Mouse (Mus musculus): ENCODE results near the gene Acyp2.

DNA sequence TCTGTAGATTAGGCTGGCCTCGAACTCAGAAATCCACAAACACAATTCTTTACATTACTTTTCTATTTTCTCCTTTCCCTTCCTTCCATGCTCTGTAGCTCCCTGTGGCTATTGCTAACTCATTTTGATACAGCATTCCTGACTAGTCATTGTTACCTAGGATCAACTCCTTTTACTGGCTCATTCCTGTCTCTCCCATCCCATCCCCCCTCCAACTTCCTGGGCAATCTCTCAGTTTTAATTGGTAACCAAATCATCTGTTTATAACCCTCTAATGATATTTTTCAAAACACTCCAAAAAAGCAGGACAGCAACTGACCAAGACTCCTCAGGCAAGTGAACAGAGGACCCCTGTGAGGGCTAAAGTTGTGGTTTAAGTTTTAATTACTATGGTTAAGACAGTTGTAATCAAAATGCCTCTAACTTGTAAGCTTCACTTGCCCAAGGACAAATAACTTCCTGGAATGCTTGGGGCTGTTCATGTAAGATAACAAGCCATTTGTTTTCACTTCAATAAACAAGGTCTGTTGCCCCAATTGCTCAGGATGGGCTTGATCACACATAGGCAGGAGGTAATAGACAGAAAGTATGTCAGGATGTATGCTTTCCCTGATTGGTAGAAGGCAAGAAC lies 35.4 kb downstream of the Acyp2 start:
- TF ChIP-seq POLR2A (IDR thresholded peaks at IDR 0.05; ENCODE audit: low read depth, low read length) (no peak), CTCF (IDR thresholded peaks at IDR 0.05; ENCODE audit: borderline replicate concordance, insufficient read depth, low read length) (no peak)

Data from embryonic fibroblast, embryonic 13.5 days (primary cell).